Mouse (Mus musculus) gastrocnemius, postnatal 14 days (tissue): ENCODE measurements around the gene Gpam. TPM values are rescaled to one million over a fixed set of nuclear protein-coding genes. Genes with fewer than 3 reads are reported as not detected.

Experiments used
- DNase-seq: peaks from one replicate; pipeline ENCODE4 v3.0.0; 2021; ENCODE audit warnings: mixed read lengths
- intact Hi-C: fragments of 180-260 bp; cut with DNase I; formaldehyde crosslinking; loops from one replicate; pipeline ENCODE4 v1.15.1; 2025; ENCODE audit warnings: low total_unique reads
- total RNA-seq, 2 experiments: library from RNA; stranded (reverse); gene quantifications; 2 replicates each; pipeline ENCODE4 v1.2.3; 2021

Gene Gpam
- total RNA-seq, 2 experiments from 2014 or later, result 118 to 123 TPM

- intact Hi-C loops, result no loop called here
- no peak for DNase-seq
Measured at GRCm38 (mm10) chr19:55084971-55085856, 41.8 kb downstream of the Gpam start.

- DNase-seq, result no peak
- intact Hi-C loops, result loop anchor here (5.0 kb wide), 1 partner anchor 120 kb away; no protein-coding TSS in a partner anchor
Measured at GRCm38 (mm10) chr19:55076822-55077221, 50.2 kb downstream of the Gpam start.

DNA sequence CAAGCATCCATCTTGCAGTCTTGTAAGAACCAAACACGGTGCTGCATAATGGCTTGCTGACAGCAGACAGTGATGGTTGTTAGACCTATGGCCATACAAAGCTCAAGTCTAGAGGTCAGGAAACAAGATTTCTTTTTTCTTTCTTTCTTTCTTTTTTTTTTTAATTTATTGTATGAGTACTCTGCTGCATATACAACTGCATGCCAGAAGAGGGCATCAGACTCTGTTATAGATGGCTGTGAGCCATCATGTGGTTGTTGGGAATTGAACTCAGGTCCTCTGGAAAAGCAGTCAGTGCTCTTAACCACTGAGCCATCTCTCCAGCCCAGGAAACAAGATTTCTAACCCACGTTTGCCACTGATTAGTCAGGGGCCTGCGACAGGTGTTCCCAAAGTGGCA is 54.0 kb downstream of the Gpam start:
- DNase-seq, result no peak
- intact Hi-C loops, result no loop called here

GRCm38 (mm10) chr19:55069054-55069453 is 58.0 kb downstream of the Gpam start:
- no peak for DNase-seq
- intact Hi-C loops, result no loop called here

DNA sequence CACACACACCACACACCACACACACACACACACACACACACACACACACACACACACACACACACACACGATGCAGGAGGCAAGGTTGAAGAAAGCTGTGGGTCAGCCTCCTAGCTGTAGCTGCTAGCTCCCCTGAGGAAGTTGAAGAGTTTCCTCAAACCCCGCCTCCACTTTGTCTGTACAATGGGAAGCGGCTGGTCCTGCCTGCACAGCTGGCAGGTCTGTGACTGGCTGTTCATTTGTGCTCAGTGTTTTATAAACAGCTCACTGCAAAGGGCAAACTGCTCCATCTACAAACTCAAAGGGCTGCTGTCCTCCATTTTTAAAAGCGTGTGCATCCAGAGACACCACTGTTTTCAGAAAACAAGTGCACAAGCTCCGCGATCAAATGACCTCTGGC is 63.8 kb downstream of the Gpam start:
- no peak for DNase-seq
- intact Hi-C loops, result no loop called here

- DNase-seq, result no peak
- intact Hi-C loops, result no loop called here
Measured at GRCm38 (mm10) chr19:55062501-55062900, 64.5 kb downstream of the Gpam start.

DNA sequence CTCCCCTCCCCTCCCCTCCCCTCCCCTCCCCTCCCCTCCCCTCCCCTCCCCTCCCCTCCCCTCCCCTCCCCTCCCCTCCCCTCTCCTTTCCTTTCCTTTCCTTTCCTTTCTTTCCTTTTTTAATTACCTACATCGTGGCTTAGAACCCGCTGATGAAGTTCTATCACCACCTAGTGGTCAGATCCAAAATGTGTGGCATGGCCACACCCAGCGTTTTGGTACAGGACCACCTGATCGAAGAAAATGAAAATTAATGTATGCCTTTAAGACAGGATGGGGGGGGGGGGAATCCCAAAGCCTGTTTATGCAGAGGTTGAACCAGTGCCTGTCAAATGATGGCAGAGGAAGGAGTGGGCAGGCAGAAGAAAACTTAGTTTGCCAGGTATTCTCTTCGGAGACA is 65.1 kb downstream of the Gpam start:
- intact Hi-C loops, result no loop called here
- DNase-seq, result no peak

GRCm38 (mm10) chr19:55061447-55061901 is 65.6 kb downstream of the Gpam start:
- no peak for DNase-seq
- intact Hi-C loops, result no loop called here

- intact Hi-C loops, result no loop called here
- peak; percentile 63 for DNase-seq
Measured at GRCm38 (mm10) chr19:55060964-55061363, 66.1 kb downstream of the Gpam start.

GRCm38 (mm10) chr19:55057483-55057882 is 69.6 kb downstream of the Gpam start:
- no peak for DNase-seq
- intact Hi-C loops, result loop anchor here (5.0 kb wide), 1 partner anchor 145 kb away; no protein-coding TSS in a partner anchor

DNA sequence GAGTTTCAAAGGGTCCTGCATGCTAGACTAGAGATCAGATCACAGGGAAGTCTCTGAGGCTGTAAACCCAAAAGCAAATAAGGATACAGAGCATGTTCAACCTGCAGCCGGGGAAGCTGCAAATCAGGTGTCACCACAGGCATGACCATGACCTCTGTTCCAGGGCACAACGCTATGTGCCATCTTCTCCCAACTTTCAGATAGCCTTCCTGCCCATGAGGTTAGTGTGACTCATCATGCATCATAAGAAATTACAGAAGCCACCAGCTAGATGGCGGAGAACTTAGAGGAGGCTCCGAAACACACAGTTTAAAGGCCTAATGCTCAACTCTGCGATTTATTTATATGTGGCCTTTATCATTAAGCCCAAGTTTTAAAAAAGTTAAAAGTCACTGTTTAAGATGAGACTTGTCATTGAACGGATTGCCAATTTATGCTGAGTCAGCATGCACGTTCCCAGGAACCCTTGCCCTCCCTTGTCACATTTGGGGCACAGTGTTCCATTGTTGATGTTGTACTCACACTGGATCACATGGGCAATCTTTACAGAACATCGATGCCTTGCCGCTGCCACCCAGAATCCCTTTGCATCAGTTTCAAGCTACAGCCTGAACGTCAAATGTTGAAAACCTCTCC is 71.3 kb downstream of the Gpam start:
- intact Hi-C loops, result loop anchor here (5.0 kb wide), 1 partner anchor 147 kb away; no protein-coding TSS in a partner anchor
- no peak for DNase-seq

- intact Hi-C loops, result no loop called here
- DNase-seq, result no peak
Measured at GRCm38 (mm10) chr19:55053163-55053562, 73.9 kb downstream of the Gpam start.

- intact Hi-C loops, result no loop called here
Measured at GRCm38 (mm10) chr19:55037406-55037805, 89.6 kb downstream of the Gpam start.

DNA sequence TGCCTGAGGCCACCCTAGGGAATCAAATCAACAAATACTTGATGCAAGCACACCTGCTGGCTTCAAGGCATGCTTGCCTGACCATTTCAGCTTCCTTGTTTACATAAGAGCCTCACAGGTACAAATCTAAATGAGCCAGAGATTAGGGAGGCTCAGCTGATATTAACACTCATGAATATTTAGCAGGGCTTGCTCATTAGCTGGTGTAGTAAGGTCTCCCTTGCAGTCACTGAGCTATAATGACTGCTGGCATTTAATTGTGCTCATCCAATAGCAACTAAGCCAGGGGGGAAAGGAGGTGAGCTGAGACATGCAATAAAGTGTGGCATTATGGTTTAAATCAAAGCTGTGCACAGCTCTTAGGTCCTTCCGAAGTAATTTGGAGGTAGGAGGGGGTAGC is 108.2 kb downstream of the Gpam start:
- no peak for DNase-seq
- intact Hi-C loops, result no loop called here

More at GRCm38 (mm10) chr19:55037406-55037805, 89.6 kb downstream of the Gpam start:
- no peak for DNase-seq

Other genes starting within 250 kb of the Gpam start
- under 1 TPM; 0.64 to 0.66 TPM for gene Tectb, start 53.5 kb upstream of the Gpam start, total RNA-seq
- under 1 TPM; 0.10 to 0.24 TPM for gene Gucy2g, start 114.0 kb upstream of the Gpam start, total RNA-seq
- 1 to 10 TPM; 7.4 to 9.3 TPM for gene Acsl5, start 124.7 kb upstream of the Gpam start, total RNA-seq
- 10 to 100 TPM; 14.9 to 18.3 TPM for gene Zdhhc6, start 188.8 kb upstream of the Gpam start, total RNA-seq
- 10 to 100 TPM; 14.4 to 14.6 TPM for gene Vti1a, start 189.1 kb upstream of the Gpam start, total RNA-seq